Mouse (Mus musculus): ENCODE data around the gene Gkn2. TPM values are rescaled to one million over a fixed set of nuclear protein-coding genes. Genes with fewer than 3 reads are reported as not detected.

Gene Gkn2
- total and polyA plus RNA-seq, 3 experiments = not detected

- DNase-seq (ENCODE audit: low read depth, low spot score) = no peak
- H3K79me2 ChIP-seq (ENCODE audit: control insufficient read depth, insufficient read depth, low read length, poor library complexity) = no peaks in the 10 kb centered on the region
- H3K9me3 ChIP-seq (replicated peaks; ENCODE audit: insufficient read depth, low read length) = no peaks in the 10 kb centered on the region
- H3K4me1 ChIP-seq (ENCODE audit: control insufficient read depth in 1 of 2, insufficient read depth in 2 of 2, low read length in 2 of 2) = peaks cover 0 to 7% of the 10 kb centered on the region in 2 experiments; a peak in 2 of 4 replicates
- peaks cover 9 to 11% of the 10 kb centered on the region in 2 experiments for H3K27me3 ChIP-seq (ENCODE audit: control insufficient read depth in 1 of 2, insufficient read depth in 2 of 2, low read length in 2 of 2)
- H3K36me3 ChIP-seq (ENCODE audit: control insufficient read depth in 1 of 2, insufficient read depth in 2 of 2, low read length in 2 of 2) = peaks cover 0 to 2% of the 10 kb centered on the region in 2 experiments; a peak in 2 of 4 replicates
- H3K27ac ChIP-seq (ENCODE audit: control insufficient read depth, low read depth, low read length) = no peak overlapping the region
- H3K9ac ChIP-seq (ENCODE audit: control insufficient read depth, low read depth, low read length, poor library complexity, severe bottlenecking) = no peak overlapping the region
- H3K4me3 ChIP-seq (ENCODE audit: control insufficient read depth in 1 of 2, insufficient read depth in 1 of 2, low read depth in 2 of 2, low read length in 2 of 2) = no peak overlapping the region
- no peak for TF ChIP-seq CTCF (IDR thresholded peaks at IDR 0.05 in 2 of 3, conservative IDR thresholded peaks at IDR 0.05 in 1 of 3; ENCODE audit: control insufficient read depth in 1 of 3, insufficient read depth in 1 of 3, low read depth in 2 of 3, low read length in 3 of 3, poor library complexity in 1 of 3, severe bottlenecking in 1 of 3)
- TF ChIP-seq CHD2 (IDR thresholded peaks at IDR 0.05; ENCODE audit: low read length) = no peak
- TF ChIP-seq ZNF384 (IDR thresholded peaks at IDR 0.05; ENCODE audit: low read depth, low read length) = no peak
- no peak for TF ChIP-seq USF1 (IDR thresholded peaks at IDR 0.05; ENCODE audit: low read depth, low read length)
- TF ChIP-seq POLR2AphosphoS5 (IDR thresholded peaks at IDR 0.05; ENCODE audit: borderline replicate concordance, low read depth, low read length) = no peak
- TF ChIP-seq MXI1 (IDR thresholded peaks at IDR 0.05; ENCODE audit: low read depth, low read length) = no peak
- TF ChIP-seq RAD21 (IDR thresholded peaks at IDR 0.05; ENCODE audit: low read depth, low read length) = no peak
- TF ChIP-seq ZC3H11A (IDR thresholded peaks at IDR 0.05; ENCODE audit: low read depth, low read length) = no peak
- TF ChIP-seq POLR2A (IDR thresholded peaks at IDR 0.05; ENCODE audit: control insufficient read depth in 1 of 2, insufficient read depth in 1 of 2, low read depth in 1 of 2, low read length in 2 of 2, poor library complexity in 1 of 2) = no peak
- TF ChIP-seq BHLHE40 (IDR thresholded peaks at IDR 0.05; ENCODE audit: borderline replicate concordance, low read depth, low read length) = no peak
- no peak for TF ChIP-seq SIN3A (IDR thresholded peaks at IDR 0.05; ENCODE audit: low read length)
- TF ChIP-seq UBTF (IDR thresholded peaks at IDR 0.05; ENCODE audit: borderline replicate concordance, insufficient read depth, low read depth, low read length) = no peak
- no peak for TF ChIP-seq TBP (IDR thresholded peaks at IDR 0.05; ENCODE audit: low read depth, low read length)
- TF ChIP-seq E2F4 (IDR thresholded peaks at IDR 0.05; ENCODE audit: borderline replicate concordance, low read depth, low read length) = no peak
- no peak for TF ChIP-seq MAZ (IDR thresholded peaks at IDR 0.05; ENCODE audit: low read depth, low read length)
- no peak for TF ChIP-seq RCOR1 (IDR thresholded peaks at IDR 0.05; ENCODE audit: low read depth, low read length)
- no peak for TF ChIP-seq GABPA (IDR thresholded peaks at IDR 0.05; ENCODE audit: low read depth, low read length)
Measured at GRCm38 (mm10) chr6:87427616-87428015, 54.5 kb downstream of the Gkn2 start.

- H3K36me3 ChIP-seq (ENCODE audit: control insufficient read depth in 1 of 2, insufficient read depth in 2 of 2, low read length in 2 of 2) = peaks cover 0 to 2% of the 10 kb centered on the region in 2 experiments; a peak in 2 of 4 replicates
- no peaks in the 10 kb centered on the region for H3K9me3 ChIP-seq (replicated peaks; ENCODE audit: insufficient read depth, low read length)
- peaks cover 9 to 12% of the 10 kb centered on the region in 2 experiments for H3K27me3 ChIP-seq (ENCODE audit: control insufficient read depth in 1 of 2, insufficient read depth in 2 of 2, low read length in 2 of 2)
- H3K9ac ChIP-seq (ENCODE audit: control insufficient read depth, low read depth, low read length, poor library complexity, severe bottlenecking) = no peak within 1 kb of the TSS
- no peak for DNase-seq (ENCODE audit: low read depth, low spot score)
- TF ChIP-seq CHD2 (IDR thresholded peaks at IDR 0.05; ENCODE audit: low read length) = no peak
- TF ChIP-seq CTCF (IDR thresholded peaks at IDR 0.05 in 2 of 3, conservative IDR thresholded peaks at IDR 0.05 in 1 of 3; ENCODE audit: control insufficient read depth in 1 of 3, insufficient read depth in 1 of 3, low read depth in 2 of 3, low read length in 3 of 3, poor library complexity in 1 of 3, severe bottlenecking in 1 of 3) = no peak
- no peak for TF ChIP-seq POLR2AphosphoS2 (IDR thresholded peaks at IDR 0.05; ENCODE audit: low read length)
- TF ChIP-seq ETS1 (IDR thresholded peaks at IDR 0.05; ENCODE audit: low read depth, low read length) = no peak
- no peak for TF ChIP-seq GABPA (IDR thresholded peaks at IDR 0.05; ENCODE audit: low read depth, low read length)
- TF ChIP-seq NELFE (IDR thresholded peaks at IDR 0.05; ENCODE audit: low read depth, low read length) = no peak
- TF ChIP-seq MXI1 (IDR thresholded peaks at IDR 0.05; ENCODE audit: low read depth, low read length) = no peak
- no peak for TF ChIP-seq MAZ (IDR thresholded peaks at IDR 0.05; ENCODE audit: low read depth, low read length)
- no peak within 1 kb of the TSS for H3K4me3 ChIP-seq (ENCODE audit: control insufficient read depth in 1 of 2, insufficient read depth in 1 of 2, low read depth in 2 of 2, low read length in 2 of 2)
- peaks cover 0 to 7% of the 10 kb centered on the region in 2 experiments; a peak in 2 of 4 replicates for H3K4me1 ChIP-seq (ENCODE audit: control insufficient read depth in 1 of 2, insufficient read depth in 2 of 2, low read length in 2 of 2)
- H3K27ac ChIP-seq (ENCODE audit: control insufficient read depth, low read depth, low read length) = no peak within 1 kb of the TSS
- H3K79me2 ChIP-seq (ENCODE audit: control insufficient read depth, insufficient read depth, low read length, poor library complexity) = no peaks in the 10 kb centered on the region
Measured at GRCm38 (mm10) chr6:87428487-87429044, 55.4 kb downstream of the Gkn2 start, which contains the start of gene Bmp10. Gene Bmp10, plus strand, starts transcription at chr6:87428994.

Other genes with a start within 250 kb of the Gkn2 start
- not detected in 2 replicates for gene Antxr1, start 37.5 kb upstream of the Gkn2 start, total RNA-seq (2012; rRNA removed)
- under 1 TPM in 1 of 2 experiments, not detected in 1; 0.10 TPM for gene Antxr1, start 37.5 kb upstream of the Gkn2 start, polyA plus RNA-seq (2012; ENCODE audit: insufficient read depth in 1 of 2, insufficient read length in 2 of 2, low read depth in 1 of 2, low replicate concordance in 2 of 2, missing spikeins in 1 of 2)
- gene Gkn1, start 22.4 kb upstream of the Gkn2 start, total RNA-seq (2012; rRNA removed) = not detected in 2 replicates
- not detected for gene Gkn1, start 22.4 kb upstream of the Gkn2 start, polyA plus RNA-seq (2012; ENCODE audit: insufficient read depth in 1 of 2, insufficient read length in 2 of 2, low read depth in 1 of 2, low replicate concordance in 2 of 2, missing spikeins in 1 of 2)
- not detected in 2 replicates for gene Gkn3, start 15.6 kb downstream of the Gkn2 start, total RNA-seq (2012; rRNA removed)
- under 1 TPM in 1 of 2 experiments, not detected in 1; 0.36 TPM for gene Gkn3, start 15.6 kb downstream of the Gkn2 start, polyA plus RNA-seq (2012; ENCODE audit: insufficient read depth in 1 of 2, insufficient read length in 2 of 2, low read depth in 1 of 2, low replicate concordance in 2 of 2, missing spikeins in 1 of 2)
- gene Bmp10, start 55.6 kb downstream of the Gkn2 start, total RNA-seq (2012; rRNA removed) = not detected in 2 replicates
- gene Bmp10, start 55.6 kb downstream of the Gkn2 start, polyA plus RNA-seq (2012; ENCODE audit: insufficient read depth in 1 of 2, insufficient read length in 2 of 2, low read depth in 1 of 2, low replicate concordance in 2 of 2, missing spikeins in 1 of 2) = not detected
- 3.4 and 3.5 TPM in 2 replicates for gene Arhgap25, start 159.9 kb downstream of the Gkn2 start, total RNA-seq (2012; rRNA removed)
- 1 to 10 TPM in 1 of 2 experiments, not detected in 1; 5.2 TPM for gene Arhgap25, start 159.9 kb downstream of the Gkn2 start, polyA plus RNA-seq (2012; ENCODE audit: insufficient read depth in 1 of 2, insufficient read length in 2 of 2, low read depth in 1 of 2, low replicate concordance in 2 of 2, missing spikeins in 1 of 2)
- 1.3 and 1.4 TPM in 2 replicates for gene Prokr1, start 217.4 kb downstream of the Gkn2 start, total RNA-seq (2012; rRNA removed)
- 1 to 10 TPM in 1 of 2 experiments, not detected in 1; 1.4 TPM for gene Prokr1, start 217.4 kb downstream of the Gkn2 start, polyA plus RNA-seq (2012; ENCODE audit: insufficient read depth in 1 of 2, insufficient read length in 2 of 2, low read depth in 1 of 2, low replicate concordance in 2 of 2, missing spikeins in 1 of 2)

Measured in MEL (cell line).